Mouse (Mus musculus): ENCODE measurements around the gene Gli2.

Gene Gli2

GRCm38 (mm10) chr1:118895026-118895762 lies 158.2 kb downstream of the Gli2 start:
- no peak for DNase-seq

GRCm38 (mm10) chr1:118891395-118891794 lies 162.0 kb downstream of the Gli2 start:
- no peak for DNase-seq

- DNase-seq: no peak
Observed at GRCm38 (mm10) chr1:118890125-118890875, 163.1 kb downstream of the Gli2 start.

GRCm38 (mm10) chr1:118880781-118881247 lies 172.6 kb downstream of the Gli2 start:
- DNase-seq: peak; percentile 10 to 21

GRCm38 (mm10) chr1:118878291-118878690 lies 175.1 kb downstream of the Gli2 start:
- DNase-seq: peak; percentile 17 to 28

- DNase-seq: no peak
Observed at GRCm38 (mm10) chr1:118875227-118875626, 178.2 kb downstream of the Gli2 start.

GRCm38 (mm10) chr1:118873559-118873958 lies 179.9 kb downstream of the Gli2 start:
- no peak for DNase-seq

GRCm38 (mm10) chr1:118864735-118865134 lies 188.7 kb downstream of the Gli2 start:
- no peak for DNase-seq

GRCm38 (mm10) chr1:118864031-118864430 lies 189.4 kb downstream of the Gli2 start:
- DNase-seq: no peak

GRCm38 (mm10) chr1:118858101-118858500 lies 195.3 kb downstream of the Gli2 start:
- DNase-seq: no peak

- DNase-seq: no peak
Observed at GRCm38 (mm10) chr1:118830658-118831057, 222.8 kb downstream of the Gli2 start.

GRCm38 (mm10) chr1:118826614-118827013 lies 226.8 kb downstream of the Gli2 start:
- no peak for DNase-seq

GRCm38 (mm10) chr1:118825467-118826219 lies 227.8 kb downstream of the Gli2 start:
- DNase-seq: no peak

GRCm38 (mm10) chr1:118825035-118825434 lies 228.4 kb downstream of the Gli2 start:
- no peak for DNase-seq

GRCm38 (mm10) chr1:118822258-118822657 lies 231.2 kb downstream of the Gli2 start:
- DNase-seq: no peak

GRCm38 (mm10) chr1:118815015-118815414 lies 238.4 kb downstream of the Gli2 start:
- DNase-seq: no peak

- DNase-seq: no peak
Observed at GRCm38 (mm10) chr1:118810336-118810735, 243.1 kb downstream of the Gli2 start.

- no peak for DNase-seq
Observed at GRCm38 (mm10) chr1:118806727-118807126, 246.7 kb downstream of the Gli2 start.

GRCm38 (mm10) chr1:118802166-118802565 lies 251.3 kb downstream of the Gli2 start:
- no peak for DNase-seq

GRCm38 (mm10) chr1:118799322-118800116 lies 253.9 kb downstream of the Gli2 start:
- no peak for DNase-seq

- no peak for DNase-seq
Observed at GRCm38 (mm10) chr1:118795415-118796167, 257.8 kb downstream of the Gli2 start.

GRCm38 (mm10) chr1:118789871-118790270 lies 263.5 kb downstream of the Gli2 start:
- no peak for DNase-seq

Measured in kidney, adult 8-10 months (tissue).